Mouse (Mus musculus): ENCODE measurements around the gene Pgap3.
A peak's percentile ranks its signal among the peaks of the same experiment; 100 is the strongest.
"Not testable (repeated sequence)": the region's sequence is repeated elsewhere in the genome, so short reads cannot be mapped to it uniquely, and the experiment has no call there.

Pgap3 gene

GRCm38 (mm10) chr11:98383261-98384030, 16.8 kb downstream of the Pgap3 start, which contains the start of gene Tcap:
Gene Tcap, plus strand, starts transcription at chr11:98383811.
- no peak for DNase-seq (ENCODE audit: low spot score in 2 of 2)

GRCm38 (mm10) chr11:98382405-98382804, 17.9 kb downstream of the Pgap3 start:
- not testable (repeated sequence) for DNase-seq (ENCODE audit: low spot score in 2 of 2)

GRCm38 (mm10) chr11:98381651-98382050, 18.6 kb downstream of the Pgap3 start:
- no peak for DNase-seq (ENCODE audit: low spot score in 2 of 2)

GRCm38 (mm10) chr11:98380106-98380505, 20.2 kb downstream of the Pgap3 start:
- DNase-seq (ENCODE audit: low spot score in 2 of 2), result no peak

- DNase-seq (ENCODE audit: low spot score in 2 of 2), result no peak
Measured at GRCm38 (mm10) chr11:98379379-98379778, 20.9 kb downstream of the Pgap3 start.

GRCm38 (mm10) chr11:98377787-98378186, 22.5 kb downstream of the Pgap3 start:
- no peak for DNase-seq (ENCODE audit: low spot score in 2 of 2)

- no peak for DNase-seq (ENCODE audit: low spot score in 2 of 2)
Measured at GRCm38 (mm10) chr11:98376756-98377155, 23.5 kb downstream of the Pgap3 start.

- DNase-seq (ENCODE audit: low spot score in 2 of 2), result no peak
Measured at GRCm38 (mm10) chr11:98374266-98374665, 26.0 kb downstream of the Pgap3 start.

GRCm38 (mm10) chr11:98373244-98373643, 27.0 kb downstream of the Pgap3 start:
- no peak for DNase-seq (ENCODE audit: low spot score in 2 of 2)

- DNase-seq (ENCODE audit: low spot score in 2 of 2), result no peak
Measured at GRCm38 (mm10) chr11:98372406-98372805, 27.9 kb downstream of the Pgap3 start.

GRCm38 (mm10) chr11:98371556-98372240, 28.6 kb downstream of the Pgap3 start:
- DNase-seq (ENCODE audit: low spot score in 2 of 2), result no peak

GRCm38 (mm10) chr11:98370588-98370987, 29.7 kb downstream of the Pgap3 start:
- DNase-seq (ENCODE audit: low spot score in 2 of 2), result no peak

GRCm38 (mm10) chr11:98369337-98369736, 31.0 kb downstream of the Pgap3 start:
- no peak for DNase-seq (ENCODE audit: low spot score in 2 of 2)

- no peak for DNase-seq (ENCODE audit: low spot score in 2 of 2)
Measured at GRCm38 (mm10) chr11:98367863-98368186, 32.5 kb downstream of the Pgap3 start.

- no peak for DNase-seq (ENCODE audit: low spot score in 2 of 2)
Measured at GRCm38 (mm10) chr11:98367171-98367862, 33.0 kb downstream of the Pgap3 start.

- DNase-seq (ENCODE audit: low spot score in 2 of 2), result no peak
Measured at GRCm38 (mm10) chr11:98366290-98366689, 34.0 kb downstream of the Pgap3 start.

GRCm38 (mm10) chr11:98364410-98364809, 35.9 kb downstream of the Pgap3 start:
- no peak for DNase-seq (ENCODE audit: low spot score in 2 of 2)

- DNase-seq (ENCODE audit: low spot score in 2 of 2), result no peak
Measured at GRCm38 (mm10) chr11:98363817-98364216, 36.5 kb downstream of the Pgap3 start.

- no peak for DNase-seq (ENCODE audit: low spot score in 2 of 2)
Measured at GRCm38 (mm10) chr11:98360866-98361521, 39.3 kb downstream of the Pgap3 start.

- DNase-seq (ENCODE audit: low spot score in 2 of 2), result peak; percentile 82 to 90
Measured at GRCm38 (mm10) chr11:98358161-98359083, 41.9 kb downstream of the Pgap3 start, which contains the start of gene Stard3. Gene Stard3, plus strand, starts transcription at chr11:98358368.

Measured in urinary bladder, postnatal 4 days (tissue).